Mouse (Mus musculus) heart, adult 8-10 months (tissue): ENCODE data around the gene Irgq. TPM values are rescaled to one million over a fixed set of nuclear protein-coding genes. Genes with fewer than 3 reads are reported as not detected.
"Not testable (repeated sequence)": the region's sequence is repeated elsewhere in the genome, so short reads cannot be mapped to it uniquely, and the experiment has no call there.

Source experiments
- DNase-seq: peaks from one replicate; pipeline ENCODE4 v3.0.0; 2022; ENCODE audit warnings: low spot score
- total RNA-seq, 4 experiments: library from RNA; stranded (reverse); gene quantifications; 2 replicates each; pipeline ENCODE4 v1.2.4; 2022

Gene Irgq
- total RNA-seq, 4 experiments from 2014 or later, result 16.2 to 20.0 (median 18.2) TPM

- not testable (repeated sequence) for DNase-seq
Observed at GRCm38 (mm10) chr7:24516319-24516718, 14.2 kb upstream of the Irgq start.

GRCm38 (mm10) chr7:24517077-24517476 lies 13.4 kb upstream of the Irgq start:
- DNase-seq, result no peak

DNA sequence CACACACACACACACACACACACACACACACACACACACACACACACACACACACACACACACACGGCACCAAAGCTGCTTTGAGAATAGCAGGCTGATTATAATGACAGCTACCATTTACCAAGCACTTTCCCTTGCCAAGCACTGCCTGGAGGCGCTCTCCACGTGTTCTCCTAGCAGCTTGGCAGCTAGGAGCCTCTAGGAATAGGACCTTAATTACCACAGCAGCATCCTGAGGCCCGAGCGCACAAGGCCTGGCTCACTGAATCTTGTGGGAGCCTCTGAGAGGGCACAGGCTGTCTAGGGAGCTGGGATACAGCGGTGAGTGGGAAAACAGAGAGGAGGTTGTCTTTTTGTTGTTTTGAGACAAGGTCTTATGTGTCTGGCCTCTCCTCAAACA lies 12.8 kb upstream of the Irgq start:
- no peak for DNase-seq

GRCm38 (mm10) chr7:24519130-24519529 lies 11.4 kb upstream of the Irgq start:
- DNase-seq, result no peak

DNA sequence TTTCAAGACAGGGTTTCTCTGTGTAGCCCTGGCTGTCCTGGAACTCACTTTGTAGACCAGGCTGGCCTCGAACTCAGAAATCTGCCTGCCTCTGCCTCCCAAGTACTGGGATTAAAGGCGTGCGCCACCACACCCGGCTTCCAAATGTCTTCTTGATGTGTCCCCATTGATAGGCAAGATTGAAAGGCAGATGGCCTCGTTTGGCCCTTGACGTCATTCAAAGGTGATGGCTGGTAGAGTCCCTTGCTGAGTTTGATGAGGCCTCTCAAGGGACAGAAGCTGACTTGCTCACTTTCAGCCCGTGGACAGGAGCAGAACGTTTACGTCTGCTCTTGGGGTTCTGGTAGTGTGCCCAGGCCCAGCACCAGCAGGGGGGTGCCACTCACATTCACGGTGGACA lies 10.4 kb upstream of the Irgq start:
- DNase-seq, result not testable (repeated sequence)

GRCm38 (mm10) chr7:24522805-24523204 lies 7.7 kb upstream of the Irgq start:
- DNase-seq, result no peak

DNA sequence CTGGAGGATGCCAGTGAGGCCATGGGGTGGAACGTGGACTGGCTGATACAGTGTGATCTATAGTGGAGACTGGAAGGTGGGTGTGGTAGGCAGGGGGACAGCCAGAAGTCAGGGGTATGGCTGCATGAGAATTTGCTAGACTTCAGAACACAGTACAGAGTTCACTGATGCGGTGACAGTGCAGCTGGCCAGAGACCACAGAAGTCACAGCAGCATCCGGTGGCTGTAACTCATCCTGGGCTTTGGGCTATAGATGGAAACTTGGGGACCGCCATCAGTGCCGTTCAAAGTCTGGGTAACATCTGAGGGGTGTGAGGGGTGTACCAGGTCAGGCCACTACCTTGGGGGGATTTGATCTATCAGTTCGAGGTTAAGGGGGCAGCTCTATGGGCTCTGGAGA lies 6.8 kb upstream of the Irgq start:
- DNase-seq, result no peak

- no peak for DNase-seq
Observed at GRCm38 (mm10) chr7:24524978-24525377, 5.5 kb upstream of the Irgq start.

DNA sequence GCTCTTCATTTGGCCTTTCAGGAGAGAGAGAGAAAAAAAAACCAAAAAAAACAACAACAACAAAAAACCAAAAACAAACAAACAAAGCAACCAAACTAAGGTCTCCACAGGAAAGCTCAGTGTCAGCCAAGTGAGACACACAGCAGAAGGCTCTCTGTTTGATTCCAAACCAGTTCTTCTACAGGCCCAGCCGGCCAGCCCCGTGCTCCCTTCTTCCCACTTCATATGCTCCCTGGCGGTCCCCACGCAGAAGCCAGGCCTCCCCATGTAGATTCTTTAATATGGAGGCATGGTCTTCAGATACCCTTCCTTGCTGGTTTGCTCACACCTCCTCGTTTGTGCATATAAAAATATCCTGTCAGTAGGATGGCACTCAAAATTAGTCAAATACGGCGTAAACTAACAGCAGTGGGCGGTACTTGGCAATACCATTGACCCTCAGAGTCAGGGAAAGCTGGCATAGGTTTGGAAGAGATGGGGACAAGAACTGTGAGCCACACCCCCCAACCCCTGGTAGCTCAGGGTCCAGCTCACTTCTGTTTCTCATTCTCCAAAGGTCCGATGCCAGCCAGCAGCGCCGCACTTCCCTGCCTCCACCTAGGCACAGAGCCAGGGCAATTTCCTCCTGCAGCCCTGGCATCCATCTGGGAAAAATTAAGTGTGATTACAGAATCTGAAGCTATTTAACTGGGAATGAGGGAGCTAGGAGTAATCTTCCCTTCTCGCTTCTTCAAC lies 4.6 kb upstream of the Irgq start:
- DNase-seq, result no peak

GRCm38 (mm10) chr7:24528861-24529260 lies 1.6 kb upstream of the Irgq start:
- DNase-seq, result no peak

GRCm38 (mm10) chr7:24529580-24529979 lies 909 bp upstream of the Irgq start:
- DNase-seq, result no peak

DNA sequence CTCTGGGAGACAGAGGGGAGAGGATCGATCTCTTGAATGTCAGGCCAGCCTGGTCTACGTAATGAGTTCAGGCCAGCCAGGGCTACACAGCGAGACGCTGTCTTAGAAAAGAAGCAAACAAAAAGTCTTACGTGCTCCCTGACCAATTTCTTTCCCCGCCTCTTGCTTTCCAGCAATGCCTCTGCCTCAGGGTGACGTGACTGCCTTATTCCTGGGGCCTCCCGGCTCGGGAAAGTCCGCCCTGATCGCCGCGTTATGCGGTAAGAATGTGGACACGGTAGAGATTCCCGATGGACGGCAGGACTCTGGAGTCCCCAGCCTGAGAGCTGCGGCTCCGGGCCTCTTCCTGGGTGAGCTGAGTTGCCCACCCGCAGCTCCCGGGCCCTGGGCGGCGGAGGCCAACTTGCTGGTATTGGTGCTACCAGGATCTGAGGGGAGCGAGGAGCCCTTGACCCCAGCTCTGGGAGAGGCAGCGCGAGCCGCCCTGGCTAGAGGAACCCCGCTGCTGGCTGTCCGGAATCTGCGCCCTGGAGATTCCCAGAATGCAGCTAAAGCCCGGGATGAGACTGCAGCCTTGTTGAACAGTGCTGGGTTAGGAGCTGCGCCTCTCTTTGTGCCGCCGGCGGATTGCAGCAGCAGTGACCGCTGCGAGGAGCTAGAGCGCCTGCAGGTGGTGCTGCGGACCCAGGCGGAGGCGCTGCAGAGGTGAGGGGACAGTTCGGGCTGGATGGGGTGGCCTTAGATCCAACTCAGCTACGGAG lies 902 bp downstream of the Irgq start:
- peak; percentile 59 for DNase-seq

DNA sequence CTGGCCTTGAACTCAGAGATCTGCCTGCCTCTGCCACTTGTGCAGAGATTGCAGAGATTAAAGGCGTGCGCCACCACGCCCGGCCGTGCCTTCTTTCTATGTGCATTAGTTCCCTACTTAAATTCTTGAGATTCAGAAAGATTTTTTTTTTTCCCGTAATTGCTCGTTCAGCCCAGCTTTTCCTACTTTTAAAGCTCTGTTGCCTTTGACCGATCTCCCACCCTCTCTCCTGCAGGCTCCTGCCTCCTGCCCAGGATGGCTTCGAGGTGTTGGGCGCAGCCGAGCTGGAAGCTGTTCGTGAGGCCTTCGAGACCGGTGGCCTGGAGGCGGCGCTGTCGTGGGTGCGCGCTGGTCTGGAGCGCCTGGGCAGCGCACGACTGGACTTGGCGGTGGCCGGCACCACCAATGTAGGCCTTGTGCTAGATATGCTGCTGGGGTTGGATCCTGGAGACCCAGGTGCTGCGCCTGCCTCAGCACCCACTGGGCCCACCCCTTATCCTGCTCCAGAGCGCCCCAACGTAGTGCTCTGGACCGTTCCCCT lies 2.6 kb downstream of the Irgq start:
- DNase-seq, result no peak

- no peak for DNase-seq
Observed at GRCm38 (mm10) chr7:24533806-24534205, 3.3 kb downstream of the Irgq start.

GRCm38 (mm10) chr7:24534301-24534700 lies 3.8 kb downstream of the Irgq start:
- no peak for DNase-seq

- DNase-seq, result no peak
Observed at GRCm38 (mm10) chr7:24537081-24537480, 6.6 kb downstream of the Irgq start.

DNA sequence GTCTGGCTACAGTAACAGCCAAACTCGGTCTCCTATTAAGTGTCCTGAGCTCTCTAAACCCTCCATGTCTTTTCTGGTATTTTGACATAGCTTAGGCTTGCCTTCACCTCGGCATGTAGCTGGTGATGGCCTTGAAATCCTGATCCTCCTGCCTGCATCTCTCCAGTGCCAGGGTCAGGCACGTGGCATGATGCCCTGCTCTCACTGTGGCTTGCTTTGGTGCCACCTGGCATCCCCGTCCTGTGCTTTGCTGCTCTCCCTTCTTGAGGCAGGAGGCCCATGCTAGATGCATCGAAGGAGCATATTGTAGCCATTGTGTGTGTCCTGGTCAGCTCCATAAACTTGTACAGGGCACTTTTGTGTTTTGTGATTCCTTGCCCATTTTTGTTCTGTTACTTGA lies 7.1 kb downstream of the Irgq start:
- no peak for DNase-seq

DNA sequence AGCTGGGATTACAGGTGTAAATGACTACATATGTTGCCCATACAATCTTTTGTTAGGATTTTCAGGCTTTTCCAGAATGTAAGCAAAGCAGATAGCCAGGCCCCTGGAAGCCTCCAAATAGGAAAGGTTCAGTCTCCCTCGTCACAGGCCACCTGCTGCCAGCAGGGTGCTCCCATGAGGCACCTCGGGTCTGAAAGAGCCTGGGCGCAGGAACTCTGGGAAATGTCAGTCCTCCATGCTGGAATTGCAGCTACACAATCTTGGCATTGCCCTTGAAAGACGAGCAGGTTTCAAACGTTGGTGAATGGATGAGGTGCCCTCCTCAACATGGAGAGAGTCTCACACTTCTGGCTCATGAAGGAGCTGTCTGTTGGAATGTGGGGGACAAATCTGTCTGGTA lies 7.7 kb downstream of the Irgq start:
- no peak for DNase-seq

- DNase-seq, result no peak
Observed at GRCm38 (mm10) chr7:24538701-24539100, 8.2 kb downstream of the Irgq start.

- DNase-seq, result no peak
Observed at GRCm38 (mm10) chr7:24539686-24540085, 9.2 kb downstream of the Irgq start.

DNA sequence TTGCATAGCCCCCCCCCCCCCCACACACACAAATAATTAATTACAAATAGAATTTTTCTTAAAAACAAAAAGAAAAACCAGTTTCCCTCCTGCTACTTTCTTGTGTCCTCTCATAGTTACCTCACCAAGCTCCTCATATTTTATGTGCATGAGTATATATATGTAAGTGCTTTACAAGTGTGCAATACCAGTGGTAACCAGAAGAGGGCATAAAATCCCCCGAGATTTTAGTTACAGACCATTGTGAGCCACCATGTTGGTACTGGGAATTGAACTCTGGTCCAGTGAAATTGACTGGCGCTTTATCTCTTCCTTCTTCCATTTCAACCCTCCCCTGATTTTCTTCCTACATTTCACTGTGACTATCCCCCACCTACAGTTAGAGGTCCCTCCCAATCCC lies 14.0 kb downstream of the Irgq start:
- no peak for DNase-seq

GRCm38 (mm10) chr7:24546068-24546614 lies 15.7 kb downstream of the Irgq start, which contains the start of the genes Pinlyp and Xrcc1:
Pinlyp (minus strand) TSS chr7:24546118.
Xrcc1 (plus strand) TSS chr7:24546289.
- DNase-seq, result no peak
